Mouse (Mus musculus): ENCODE measurements at regions not wholly inside any gene's neighbourhood (a gene's known extent, or its start where the extent isn't known, plus 50 kb on each side); places are given as distances from the start of the nearest gene placed in this dataset.

DNA sequence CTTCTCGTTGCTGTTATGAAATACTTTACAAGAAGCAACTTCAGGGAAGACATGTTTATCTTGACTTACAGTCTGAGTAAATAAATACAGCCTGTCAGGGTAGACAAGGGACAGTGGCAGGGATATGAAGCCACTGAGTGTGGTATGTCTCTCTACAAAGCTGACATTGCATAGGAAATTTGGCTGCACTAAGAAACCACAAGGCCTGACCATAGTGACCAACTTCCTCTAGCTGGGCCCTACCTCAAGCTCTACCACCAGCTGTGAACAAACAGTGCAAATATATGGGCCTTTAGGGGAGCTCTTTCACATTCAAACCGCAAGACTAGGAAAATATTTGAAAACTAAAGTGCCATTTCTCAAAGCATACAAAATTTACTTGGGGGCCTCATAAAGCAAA is 475.4 kb downstream of the Gja1 start:
- no peaks in the 10 kb centered on the region for H3K79me2 ChIP-seq (ENCODE audit: control insufficient read depth, insufficient read depth, low read length, poor library complexity)
- H3K9ac ChIP-seq (ENCODE audit: control insufficient read depth, low read depth, low read length, poor library complexity, severe bottlenecking), result no peak overlapping the region
- H3K9me3 ChIP-seq (replicated peaks; ENCODE audit: insufficient read depth, low read length), result no peaks in the 10 kb centered on the region
- H3K36me3 ChIP-seq (ENCODE audit: control insufficient read depth in 1 of 2, insufficient read depth in 2 of 2, low read length in 2 of 2), result no peaks in the 10 kb centered on the region
- no peak overlapping the region for H3K4me3 ChIP-seq (ENCODE audit: control insufficient read depth in 1 of 2, insufficient read depth in 1 of 2, low read depth in 2 of 2, low read length in 2 of 2)
- H3K27ac ChIP-seq (ENCODE audit: control insufficient read depth, low read depth, low read length), result no peak overlapping the region
- no peak for DNase-seq (ENCODE audit: low read depth, low spot score)
- H3K4me1 ChIP-seq (ENCODE audit: control insufficient read depth in 1 of 2, insufficient read depth in 2 of 2, low read length in 2 of 2), result no peaks in the 10 kb centered on the region
- TF ChIP-seq RAD21 (IDR thresholded peaks at IDR 0.05; ENCODE audit: low read depth, low read length), result no peak
- TF ChIP-seq MAX (IDR thresholded peaks at IDR 0.05; ENCODE audit: low read length), result no peak
- no peak for TF ChIP-seq ELF1 (IDR thresholded peaks at IDR 0.05; ENCODE audit: low read depth, low read length)
- no peak for TF ChIP-seq POLR2AphosphoS5 (IDR thresholded peaks at IDR 0.05; ENCODE audit: borderline replicate concordance, low read depth, low read length)
- TF ChIP-seq CHD1 (IDR thresholded peaks at IDR 0.05; ENCODE audit: low read depth, low read length), result no peak
- no peak for TF ChIP-seq RCOR1 (IDR thresholded peaks at IDR 0.05; ENCODE audit: low read depth, low read length)
- no peak for TF ChIP-seq ZC3H11A (IDR thresholded peaks at IDR 0.05; ENCODE audit: low read depth, low read length)
- no peak for TF ChIP-seq MEF2A (IDR thresholded peaks at IDR 0.05; ENCODE audit: extremely low read depth, insufficient replicate concordance, low read depth, low read length, poor library complexity, severe bottlenecking)
- no peak for TF ChIP-seq TCF12 (IDR thresholded peaks at IDR 0.05; ENCODE audit: low read depth, low read length)
- TF ChIP-seq EP300 (IDR thresholded peaks at IDR 0.05; ENCODE audit: low read depth in 1 of 2, low read length in 2 of 2), result no peak
- no peak for TF ChIP-seq JUND (IDR thresholded peaks at IDR 0.05; ENCODE audit: low read depth, low read length)
- no peak for TF ChIP-seq CTCF (IDR thresholded peaks at IDR 0.05 in 2 of 3, conservative IDR thresholded peaks at IDR 0.05 in 1 of 3; ENCODE audit: control insufficient read depth in 1 of 3, insufficient read depth in 1 of 3, low read depth in 2 of 3, low read length in 3 of 3, poor library complexity in 1 of 3, severe bottlenecking in 1 of 3)
- TF ChIP-seq E2F4 (IDR thresholded peaks at IDR 0.05; ENCODE audit: borderline replicate concordance, low read depth, low read length), result no peak
- no peak for TF ChIP-seq SMC3 (IDR thresholded peaks at IDR 0.05; ENCODE audit: low read depth, low read length)
- TF ChIP-seq POLR2A (IDR thresholded peaks at IDR 0.05; ENCODE audit: control insufficient read depth in 1 of 2, insufficient read depth in 1 of 2, low read depth in 1 of 2, low read length in 2 of 2, poor library complexity in 1 of 2), result no peak
- TF ChIP-seq MYB (IDR thresholded peaks at IDR 0.05; ENCODE audit: low read depth, low read length), result no peak
- H3K27me3 ChIP-seq (ENCODE audit: control insufficient read depth in 1 of 2, insufficient read depth in 2 of 2, low read length in 2 of 2), result no peaks in the 10 kb centered on the region

DNA sequence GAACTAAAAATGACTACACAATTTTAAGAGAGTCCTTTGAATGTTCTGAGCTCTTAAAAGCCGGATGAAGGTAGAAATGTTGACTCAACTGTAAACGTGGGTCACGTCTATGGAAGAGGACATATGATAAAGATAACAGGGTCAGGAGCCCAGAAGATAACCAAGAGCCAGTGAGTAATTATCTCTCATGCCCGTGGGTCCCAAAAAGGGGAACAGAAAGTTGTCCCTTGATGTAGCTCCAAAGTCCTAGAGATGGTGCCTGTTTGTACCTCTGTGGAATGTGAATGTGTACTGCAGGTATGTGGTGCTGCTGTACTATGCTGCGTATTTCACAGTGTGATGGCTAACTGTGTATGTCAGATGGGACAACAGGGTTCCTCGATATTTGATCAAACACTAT is 479.1 kb downstream of the Gja1 start:
- no peaks in the 10 kb centered on the region for H3K79me2 ChIP-seq (ENCODE audit: control insufficient read depth, insufficient read depth, low read length, poor library complexity)
- no peaks in the 10 kb centered on the region for H3K36me3 ChIP-seq (ENCODE audit: control insufficient read depth in 1 of 2, insufficient read depth in 2 of 2, low read length in 2 of 2)
- H3K4me1 ChIP-seq (ENCODE audit: control insufficient read depth in 1 of 2, insufficient read depth in 2 of 2, low read length in 2 of 2), result no peaks in the 10 kb centered on the region
- DNase-seq (ENCODE audit: low read depth, low spot score), result no peak
- H3K9ac ChIP-seq (ENCODE audit: control insufficient read depth, low read depth, low read length, poor library complexity, severe bottlenecking), result no peak overlapping the region
- H3K4me3 ChIP-seq (ENCODE audit: control insufficient read depth in 1 of 2, insufficient read depth in 1 of 2, low read depth in 2 of 2, low read length in 2 of 2), result no peak overlapping the region
- no peaks in the 10 kb centered on the region for H3K27me3 ChIP-seq (ENCODE audit: control insufficient read depth in 1 of 2, insufficient read depth in 2 of 2, low read length in 2 of 2)
- no peak overlapping the region for H3K27ac ChIP-seq (ENCODE audit: control insufficient read depth, low read depth, low read length)
- no peak for TF ChIP-seq ZKSCAN1 (IDR thresholded peaks at IDR 0.05; ENCODE audit: low read depth, low read length)
- no peak for TF ChIP-seq TAL1 (IDR thresholded peaks at IDR 0.05; ENCODE audit: low read length)
- no peaks in the 10 kb centered on the region for H3K9me3 ChIP-seq (replicated peaks; ENCODE audit: insufficient read depth, low read length)
